Mouse (Mus musculus) lung, adult 2 months (tissue): Measurements from ENCODE around the gene C1qtnf7.

Experiments used
- CTCF ChIP-seq: fragments of 200-500 bp; IDR thresholded peaks from 2 replicates; pipeline ENCODE4 v1.5.1; 2011; ENCODE audit warnings: mild to moderate bottlenecking, low read length, control low read depth; ENCODE audit not compliant: insufficient read depth
- POLR2A ChIP-seq: fragments of 200-500 bp; IDR thresholded peaks from 2 replicates; pipeline ENCODE4 v1.6.1; 2011; ENCODE audit warnings: low read depth, mild to moderate bottlenecking, control low read depth, low read length, borderline replicate concordance; ENCODE audit errors: extremely low read depth

DNA sequence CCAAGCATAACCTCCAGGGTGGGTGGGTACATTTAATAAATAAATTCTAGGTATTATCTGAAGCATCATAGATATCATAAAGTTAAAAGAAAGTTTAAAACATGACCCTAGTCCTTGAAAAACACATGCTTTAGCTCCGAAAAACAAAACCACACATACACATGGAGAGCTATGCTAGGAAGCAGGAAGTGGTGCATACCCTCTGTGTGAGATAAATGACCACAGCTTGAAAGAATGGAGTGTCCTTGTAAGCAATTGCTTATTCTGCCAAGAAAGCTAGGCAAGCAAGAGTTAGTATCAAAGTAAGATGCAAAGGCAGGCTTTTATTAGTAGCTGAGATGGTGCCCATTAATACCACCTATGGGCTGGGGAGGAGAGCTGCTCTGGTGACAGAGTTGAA is 6.4 kb upstream of the C1qtnf7 start:
- TF ChIP-seq CTCF (no peak), POLR2A (no peak)
